Mouse (Mus musculus): ENCODE results near the gene Syt16. TPM values are rescaled to one million over a fixed set of nuclear protein-coding genes. Genes with fewer than 3 reads are reported as not detected.

Syt16 gene
- polyA plus RNA-seq, 1 experiment from 2014 or later: 1.6 TPM

- no peak for TF ChIP-seq CTCF (IDR thresholded peaks at IDR 0.05; ENCODE audit: low read depth)
- no peak overlapping the region for H3K4me2 ChIP-seq
- H3K9ac ChIP-seq: no peak overlapping the region
- WGBS: 76% methylated on average over 11 of the region's 11 CpGs
- H3K27me3 ChIP-seq (ENCODE audit: insufficient read depth, low read length): no peaks in the 10 kb centered on the region
- ATAC-seq (ENCODE audit: insufficient read depth) (no peak), DNase-seq (no peak)
- no peaks in the 10 kb centered on the region; the same call in 1 of the 2 replicates for H3K9me3 ChIP-seq (ENCODE audit: low read depth, low read length)
- no peak overlapping the region for H3K4me3 ChIP-seq (ENCODE audit: low read depth, low read length)
- H3K4me1 ChIP-seq (ENCODE audit: insufficient read depth): no peaks in the 10 kb centered on the region
- no peaks in the 10 kb centered on the region for H3K36me3 ChIP-seq (ENCODE audit: insufficient read depth)
- H3K27ac ChIP-seq (ENCODE audit: low read depth): no peak overlapping the region
Observed at GRCm38 (mm10) chr12:74188243-74188785, 190.9 kb downstream of the Syt16 start.

- H3K36me3 ChIP-seq (ENCODE audit: insufficient read depth): no peaks in the 10 kb centered on the region
Observed at GRCm38 (mm10) chr12:74188815-74189214, 191.4 kb downstream of the Syt16 start.

GRCm38 (mm10) chr12:74189840-74190239, 192.4 kb downstream of the Syt16 start:
- 84% methylated on average over 4 of the region's 4 CpGs for WGBS
- H3K27me3 ChIP-seq (ENCODE audit: insufficient read depth, low read length): no peaks in the 10 kb centered on the region
- no peak overlapping the region for H3K4me3 ChIP-seq (ENCODE audit: low read depth, low read length)
- H3K4me1 ChIP-seq (ENCODE audit: insufficient read depth): no peaks in the 10 kb centered on the region
- H3K27ac ChIP-seq (ENCODE audit: low read depth): no peak overlapping the region
- no peak overlapping the region for H3K9ac ChIP-seq
- DNase-seq (no peak), ATAC-seq (ENCODE audit: insufficient read depth) (no peak)
- TF ChIP-seq CTCF (IDR thresholded peaks at IDR 0.05; ENCODE audit: low read depth): no peak
- no peaks in the 10 kb centered on the region for H3K9me3 ChIP-seq (ENCODE audit: low read depth, low read length)
- H3K36me3 ChIP-seq (ENCODE audit: insufficient read depth): no peaks in the 10 kb centered on the region
- no peak overlapping the region for H3K4me2 ChIP-seq

More at GRCm38 (mm10) chr12:74188815-74189214, 191.4 kb downstream of the Syt16 start:
- no peak overlapping the region for H3K9ac ChIP-seq
- no peaks in the 10 kb centered on the region for H3K4me1 ChIP-seq (ENCODE audit: insufficient read depth)
- 38% methylated on average over 7 of the region's 7 CpGs for WGBS
- ATAC-seq (ENCODE audit: insufficient read depth): no peak
- no peak overlapping the region for H3K27ac ChIP-seq (ENCODE audit: low read depth)
- no peak overlapping the region for H3K4me2 ChIP-seq
- no peak overlapping the region for H3K4me3 ChIP-seq (ENCODE audit: low read depth, low read length)
- no peaks in the 10 kb centered on the region; the same call in 1 of the 2 replicates for H3K9me3 ChIP-seq (ENCODE audit: low read depth, low read length)
- DNase-seq: no peak
- H3K27me3 ChIP-seq (ENCODE audit: insufficient read depth, low read length): no peaks in the 10 kb centered on the region
- no peak for TF ChIP-seq CTCF (IDR thresholded peaks at IDR 0.05; ENCODE audit: low read depth)

- no peak for ATAC-seq (ENCODE audit: insufficient read depth)
- Histone ChIP-seq H3K4me2 (no peak overlapping the region), H3K9ac (no peak overlapping the region), H3K4me3 (ENCODE audit: low read depth, low read length) (no peak overlapping the region), H3K27me3 (ENCODE audit: insufficient read depth, low read length) (no peaks in the 10 kb centered on the region), H3K36me3 (ENCODE audit: insufficient read depth) (no peaks in the 10 kb centered on the region), H3K27ac (ENCODE audit: low read depth) (no peak overlapping the region), H3K4me1 (ENCODE audit: insufficient read depth) (no peaks in the 10 kb centered on the region), H3K9me3 (ENCODE audit: low read depth, low read length) (no peaks in the 10 kb centered on the region)
- no peak for TF ChIP-seq CTCF (IDR thresholded peaks at IDR 0.05; ENCODE audit: low read depth)
- WGBS: 85% methylated on average over 5 of the region's 5 CpGs
- DNase-seq: no peak
Observed at GRCm38 (mm10) chr12:74190297-74190696, 192.8 kb downstream of the Syt16 start.

GRCm38 (mm10) chr12:74192552-74192951, 195.1 kb downstream of the Syt16 start:
- no peak for TF ChIP-seq CTCF (IDR thresholded peaks at IDR 0.05; ENCODE audit: low read depth)
- ATAC-seq (ENCODE audit: insufficient read depth): no peak
- Histone ChIP-seq H3K9ac (no peak overlapping the region), H3K4me1 (ENCODE audit: insufficient read depth) (no peaks in the 10 kb centered on the region), H3K4me3 (ENCODE audit: low read depth, low read length) (no peak overlapping the region), H3K36me3 (ENCODE audit: insufficient read depth) (no peaks in the 10 kb centered on the region), H3K4me2 (no peak overlapping the region), H3K27ac (ENCODE audit: low read depth) (no peak overlapping the region), H3K27me3 (ENCODE audit: insufficient read depth, low read length) (no peaks in the 10 kb centered on the region), H3K9me3 (ENCODE audit: low read depth, low read length) (no peaks in the 10 kb centered on the region)
- 83% methylated on average over 4 of the region's 4 CpGs for WGBS
- DNase-seq: no peak

- no peaks in the 10 kb centered on the region for H3K27me3 ChIP-seq (ENCODE audit: insufficient read depth, low read length)
- DNase-seq: no peak
- ATAC-seq (ENCODE audit: insufficient read depth): no peak
- no peaks in the 10 kb centered on the region for H3K36me3 ChIP-seq (ENCODE audit: insufficient read depth)
- no peak overlapping the region for H3K4me3 ChIP-seq (ENCODE audit: low read depth, low read length)
- 78% methylated on average over 5 of the region's 5 CpGs for WGBS
- no peak for TF ChIP-seq CTCF (IDR thresholded peaks at IDR 0.05; ENCODE audit: low read depth)
- no peak overlapping the region for H3K27ac ChIP-seq (ENCODE audit: low read depth)
- H3K4me1 ChIP-seq (ENCODE audit: insufficient read depth): no peaks in the 10 kb centered on the region
- no peak overlapping the region for H3K4me2 ChIP-seq
- H3K9me3 ChIP-seq (ENCODE audit: low read depth, low read length): no peaks in the 10 kb centered on the region
- no peak overlapping the region for H3K9ac ChIP-seq
Observed at GRCm38 (mm10) chr12:74201410-74201809, 203.9 kb downstream of the Syt16 start.

GRCm38 (mm10) chr12:74202431-74203042, 205.1 kb downstream of the Syt16 start:
- H3K27me3 ChIP-seq (ENCODE audit: insufficient read depth, low read length): no peaks in the 10 kb centered on the region
- ATAC-seq (ENCODE audit: insufficient read depth): no peak
- H3K9me3 ChIP-seq (ENCODE audit: low read depth, low read length): no peaks in the 10 kb centered on the region
- no peak overlapping the region for H3K4me2 ChIP-seq
- no peak overlapping the region for H3K9ac ChIP-seq
- no peak for TF ChIP-seq CTCF (IDR thresholded peaks at IDR 0.05; ENCODE audit: low read depth)
- DNase-seq: no peak
- no peaks in the 10 kb centered on the region for H3K4me1 ChIP-seq (ENCODE audit: insufficient read depth)
- H3K36me3 ChIP-seq (ENCODE audit: insufficient read depth): no peaks in the 10 kb centered on the region
- WGBS: 83% methylated on average over 6 of the region's 6 CpGs
- H3K27ac ChIP-seq (ENCODE audit: low read depth): no peak overlapping the region
- no peak overlapping the region for H3K4me3 ChIP-seq (ENCODE audit: low read depth, low read length)

All from lung, embryonic 14.5 days (tissue).